In genomic region chr15:86184851-86185688, GRCm38 (mm10) we compare ENCODE assay signal across 8 mouse cellular contexts. TPM values are rescaled to one million over a fixed set of nuclear protein-coding genes. Genes with fewer than 3 reads are reported as not detected.
DNase-seq lines count a peak whose midpoint lies in the region; ATAC-seq and TF ChIP-seq lines count a peak whose summit lies in the region.

No protein-coding gene starts in this region.

- peak overlapping the region; percentile 94 for H3K27ac ChIP-seq in kidney, adult 2 months (ENCODE audit: insufficient read depth, low read depth, low read length)
- peak overlapping the region; percentile 86 for H3K27ac ChIP-seq in embryonic facial prominence, embryonic 14.5 days (replicated peaks; ENCODE audit: low read depth, low read length)
- H3K27ac ChIP-seq in heart, postnatal 0 days (ENCODE audit: low read depth), result peak overlapping the region; percentile 96
- peak overlapping the region; percentile 75 for H3K27ac ChIP-seq in stomach, embryonic 15.5 days

- intact Hi-C loops in left cerebral cortex, postnatal 4 days (cut with DNase I), result no loop called here

- under 1% methylated on average over 70 of the region's 70 CpGs for WGBS in kidney, adult 2 months
- WGBS in embryonic facial prominence, embryonic 14.5 days, result 2% methylated on average over 40 of the region's 70 CpGs
- WGBS in heart, postnatal 0 days, result under 1% methylated on average over 70 of the region's 70 CpGs
- WGBS in stomach, embryonic 15.5 days, result 1% methylated on average over 70 of the region's 70 CpGs

- H3K36me3 ChIP-seq in kidney, adult 2 months (ENCODE audit: control insufficient read depth, insufficient read depth, low read length), result no peaks in the 10 kb centered on the region
- no peaks in the 10 kb centered on the region for H3K36me3 ChIP-seq in embryonic facial prominence, embryonic 14.5 days (ENCODE audit: control insufficient read depth, insufficient read depth, low read length)
- H3K36me3 ChIP-seq in heart, postnatal 0 days (replicated peaks; ENCODE audit: control insufficient read depth, insufficient read depth, low read length), result no peaks in the 10 kb centered on the region
- H3K36me3 ChIP-seq in stomach, embryonic 15.5 days, result no peaks in the 10 kb centered on the region

- H3K9me3 ChIP-seq in embryonic facial prominence, embryonic 14.5 days (ENCODE audit: control insufficient read depth, low read length), result no peaks in the 10 kb centered on the region
- H3K9me3 ChIP-seq in heart, postnatal 0 days (replicated peaks; ENCODE audit: control insufficient read depth, low read length), result no peaks in the 10 kb centered on the region
- no peaks in the 10 kb centered on the region for H3K9me3 ChIP-seq in stomach, embryonic 15.5 days

- H3K4me1 ChIP-seq in kidney, adult 2 months (ENCODE audit: control insufficient read depth, insufficient read depth, low read length), result peaks cover 19% of the 10 kb centered on the region
- peaks cover 18% of the 10 kb centered on the region for H3K4me1 ChIP-seq in embryonic facial prominence, embryonic 14.5 days (ENCODE audit: control insufficient read depth, insufficient read depth, low read length)
- H3K4me1 ChIP-seq in heart, postnatal 0 days (ENCODE audit: control insufficient read depth, insufficient read depth), result peaks cover 53% of the 10 kb centered on the region
- H3K4me1 ChIP-seq in stomach, embryonic 15.5 days, result peaks cover 35% of the 10 kb centered on the region

- ATAC-seq in activated CD4-positive, CD25-positive, alpha-beta regulatory T cell, adult 4 months, result peak; percentile 30
- peak; percentile 35 for ATAC-seq in embryonic facial prominence, embryonic 14.5 days (ENCODE audit: low read depth)
- peak; percentile 21 for ATAC-seq in heart, postnatal 0 days (ENCODE audit: insufficient read depth, low read depth)
- ATAC-seq in stomach, embryonic 15.5 days (ENCODE audit: insufficient read depth, low FRiP score, low read depth), result peak; percentile 6; the same call in 1 of the 2 replicates

- no peaks in the 10 kb centered on the region for H3K27me3 ChIP-seq in kidney, adult 2 months (replicated peaks; ENCODE audit: control insufficient read depth, insufficient read depth, low read length)
- no peaks in the 10 kb centered on the region for H3K27me3 ChIP-seq in embryonic facial prominence, embryonic 14.5 days (replicated peaks; ENCODE audit: control insufficient read depth, insufficient read depth, low read length)
- H3K27me3 ChIP-seq in heart, postnatal 0 days (ENCODE audit: control insufficient read depth, insufficient read depth, low read length), result no peaks in the 10 kb centered on the region
- H3K27me3 ChIP-seq in stomach, embryonic 15.5 days (replicated peaks), result no peaks in the 10 kb centered on the region

- peak; percentile 57 for DNase-seq in kidney, adult 2 months
- DNase-seq in kidney, adult 8-10 months, result no peak
- peak; percentile 67 for DNase-seq in embryonic facial prominence, embryonic 14.5 days (ENCODE audit: low spot score)
- no peak for DNase-seq in heart, postnatal 0 days (ENCODE audit: low spot score)
- peak; percentile 35 for DNase-seq in left cerebral cortex, postnatal 4 days
- peak; percentile 48 for DNase-seq in mesoderm, embryonic 11.5 days (ENCODE audit: low read depth, low spot score)

- no peak for TF ChIP-seq CTCF in kidney, adult 2 months (conservative IDR thresholded peaks at IDR 0.05; ENCODE audit: insufficient read depth, insufficient read length, low read depth, low read length)
- no peak for TF ChIP-seq CTCF in heart, postnatal 0 days (IDR thresholded peaks at IDR 0.05; ENCODE audit: low read depth)

- no peak for TF ChIP-seq POLR2A in kidney, adult 2 months (IDR thresholded peaks at IDR 0.05; ENCODE audit: low read depth, low read length)

- H3K4me3 ChIP-seq in kidney, adult 2 months (ENCODE audit: insufficient read depth, low read depth, low read length), result peak overlapping the region; percentile 70
- peak overlapping the region; percentile 86 for H3K4me3 ChIP-seq in embryonic facial prominence, embryonic 14.5 days (ENCODE audit: low read depth, low read length)
- H3K4me3 ChIP-seq in heart, postnatal 0 days (ENCODE audit: low read depth, low read length), result peak overlapping the region; percentile 85
- H3K4me3 ChIP-seq in stomach, embryonic 15.5 days (replicated peaks), result peak overlapping the region; percentile 60

- H3K9ac ChIP-seq in embryonic facial prominence, embryonic 14.5 days (ENCODE audit: low read depth, low read length), result peak overlapping the region; percentile 92
- H3K9ac ChIP-seq in heart, postnatal 0 days (replicated peaks; ENCODE audit: low read depth, low read length), result peak overlapping the region; percentile 92
- peak overlapping the region; percentile 48 for H3K9ac ChIP-seq in stomach, embryonic 15.5 days

- peak overlapping the region; percentile 67 for H3K4me2 ChIP-seq in embryonic facial prominence, embryonic 14.5 days (ENCODE audit: low read depth, low read length)
- peak overlapping the region; percentile 85 for H3K4me2 ChIP-seq in heart, postnatal 0 days (ENCODE audit: low read depth, low read length)
- H3K4me2 ChIP-seq in stomach, embryonic 15.5 days, result peak overlapping the region; percentile 88

- no peak for TF ChIP-seq EP300 in heart, postnatal 0 days (IDR thresholded peaks at IDR 0.05; ENCODE audit: low read depth)

RNA-seq across cellular contexts. Expression of gene Cerk, which starts 0.9 kb away (rescaled TPM):
- polyA plus RNA-seq in kidney, adult 2 months (2012; rRNA removed), result 19.7 and 20.8 TPM in 2 replicates
- 1 to 10 TPM; 5.1 to 5.7 TPM for polyA plus RNA-seq in activated CD4-positive, CD25-positive, alpha-beta regulatory T cell, adult 4 months (2017; shearing (Covaris generic))
- 16.0 and 16.1 TPM in 2 replicates for polyA plus RNA-seq in embryonic facial prominence, embryonic 14.5 days (2014; fragmentation: Nextera tagmentation; extraction: Ambion mirVana)
- 25.3 and 28.2 TPM in 2 replicates for total RNA-seq in heart, postnatal 0 days (2014; rRNA removed; ENCODE audit: low replicate concordance)
- polyA plus RNA-seq in heart, postnatal 0 days (2015; fragmentation: Nextera tagmentation; extraction: Ambion mirVana), result 12.1 and 14.5 TPM in 2 replicates
- 10 to 100 TPM; 29.0 to 31.4 TPM for total RNA-seq in left cerebral cortex, postnatal 4 days (2021)
- polyA plus RNA-seq in stomach, embryonic 15.5 days (2015; fragmentation: Nextera tagmentation; extraction: Ambion mirVana), result 11.0 and 12.1 TPM in 2 replicates

RNA-seq across cellular contexts. Expression of gene Tbc1d22a, which starts 29.2 kb away (rescaled TPM):
- polyA plus RNA-seq in kidney, adult 2 months (2012; rRNA removed), result 31.7 and 34.5 TPM in 2 replicates
- 10 to 100 TPM; 10.6 to 13.1 TPM for polyA plus RNA-seq in activated CD4-positive, CD25-positive, alpha-beta regulatory T cell, adult 4 months (2017; shearing (Covaris generic))
- polyA plus RNA-seq in embryonic facial prominence, embryonic 14.5 days (2014; fragmentation: Nextera tagmentation; extraction: Ambion mirVana), result 8.1 and 11.1 TPM in 2 replicates
- 26.6 and 31.4 TPM in 2 replicates for total RNA-seq in heart, postnatal 0 days (2014; rRNA removed; ENCODE audit: low replicate concordance)
- 9.7 and 10.0 TPM in 2 replicates for polyA plus RNA-seq in heart, postnatal 0 days (2015; fragmentation: Nextera tagmentation; extraction: Ambion mirVana)
- total RNA-seq in left cerebral cortex, postnatal 4 days (2021), result 10 to 100 TPM; 17.9 to 19.3 TPM
- 10.4 TPM in 2 replicates for polyA plus RNA-seq in stomach, embryonic 15.5 days (2015; fragmentation: Nextera tagmentation; extraction: Ambion mirVana)

Comparison
In these comparisons a context has a peak if more than half of its experiments do, and no peak if none do; other contexts are left out.
1. DNase-seq: peak in kidney, adult 2 months (single experiment), embryonic facial prominence, embryonic 14.5 days (single experiment), left cerebral cortex, postnatal 4 days (single experiment) and mesoderm, embryonic 11.5 days (single experiment); none in kidney, adult 8-10 months (0 of 2) and heart, postnatal 0 days (single experiment).
2. Peak in every context shown above with its lines, with median percentiles within 50 percentile points of each other: H3K27ac ChIP-seq, H3K4me3 ChIP-seq, ATAC-seq, H3K4me2 ChIP-seq and H3K9ac ChIP-seq.